Mouse (Mus musculus) stomach, postnatal 0 days (tissue): ENCODE data around the gene Ccnl2.

Source experiments
- CTCF ChIP-seq: IDR thresholded peaks from 2 replicates; pipeline ENCODE4 v1.5.1; 2016; ENCODE audit warnings: antibody characterized with exemption, low read depth, mild to moderate bottlenecking, moderate library complexity
- EP300 ChIP-seq: optimal IDR thresholded peaks from 2 replicates; pipeline ENCODE3; 2016; ENCODE audit warnings: antibody characterized with exemption

GRCm38 (mm10) chr4:155790021-155790489, 22.2 kb upstream of the Ccnl2 start, which contains the start of gene Ankrd65:
- TF ChIP-seq CTCF: no peak
- TF ChIP-seq EP300: no peak
